Mouse (Mus musculus) intestine, embryonic 14.5 days (tissue): ENCODE measurements at regions not wholly inside any gene's neighbourhood (a gene's known extent, or its start where the extent isn't known, plus 50 kb on each side); places are given as distances from the start of the nearest gene placed in this dataset.

Experiments
- ATAC-seq: fragments of 200-750 bp; cut with Nextera tagmentation; replicated peaks from 2 replicates; pipeline ENCODE4 v1.8.0; 2017; ENCODE audit warnings: low read depth, moderate number of reproducible peaks, moderate TSS enrichment, moderate library complexity; ENCODE audit not compliant: low FRiP score, low TSS enrichment
- DNase-seq: peaks from one replicate; pipeline ENCODE4 v3.0.0-alpha.2; 2018; ENCODE audit warnings: low spot score
- H3K27ac ChIP-seq: fragments of 300-500 bp; sonication (generic); 2 replicates; pipeline ENCODE4 v1.5.1; 2014; ENCODE audit warnings: low read depth, mild to moderate bottlenecking, control low read depth
- H3K27me3 ChIP-seq: fragments of 300-500 bp; sonication (generic); replicated peaks from 2 replicates; pipeline ENCODE4 v1.6.1; 2014; ENCODE audit warnings: low read length, control low read depth; ENCODE audit not compliant: control insufficient read depth, insufficient read depth
- H3K36me3 ChIP-seq: fragments of 300-500 bp; sonication (generic); 2 replicates; pipeline ENCODE4 v1.6.1; 2014; ENCODE audit warnings: low read length, control low read depth; ENCODE audit not compliant: control insufficient read depth, insufficient read depth
- H3K4me1 ChIP-seq: fragments of 300-500 bp; sonication (generic); replicated peaks from 2 replicates; pipeline ENCODE4 v1.6.1; 2014; ENCODE audit warnings: low read length, control low read depth, mixed read lengths; ENCODE audit not compliant: control insufficient read depth, insufficient read depth
- H3K4me2 ChIP-seq: fragments of 300-500 bp; sonication (generic); 2 replicates; pipeline ENCODE4 v1.6.1; 2014; ENCODE audit warnings: low read length
- H3K4me3 ChIP-seq: fragments of 300-500 bp; sonication (generic); 2 replicates; pipeline ENCODE4 v1.5.1; 2014; ENCODE audit warnings: low read depth, low read length, control low read depth, mixed read lengths
- H3K9ac ChIP-seq: fragments of 300-500 bp; sonication (generic); 2 replicates; pipeline ENCODE4 v1.6.1; 2014; ENCODE audit warnings: mild to moderate bottlenecking, low read length
- H3K9me3 ChIP-seq: fragments of 300-500 bp; sonication (generic); 2 replicates; pipeline ENCODE4 v1.6.1; 2016; ENCODE audit warnings: low read length, control low read depth; ENCODE audit not compliant: control insufficient read depth
- WGBS: fragments of 180-500 bp; shearing (Covaris S2); extraction: QIAGEN DNeasy Blood & Tissue Kit; methylation state at CpG from one replicate; pipeline ENCODE4 v1.1.7; 2014; 5-methylcytosine and 5-hydroxymethylcytosine counted together

GRCm38 (mm10) chr7:130095141-130095540 lies 425.0 kb downstream of the Ate1 start:
- no peak overlapping the region for H3K27ac ChIP-seq
- ATAC-seq, result no peak
- no peaks in the 10 kb centered on the region; the same call in 1 of the 2 replicates for H3K4me1 ChIP-seq
- no peak overlapping the region for H3K9ac ChIP-seq
- H3K4me3 ChIP-seq, result no peak overlapping the region
- WGBS, result 83% methylated on average over 4 of the region's 4 CpGs
- H3K36me3 ChIP-seq, result no peaks in the 10 kb centered on the region
- no peak overlapping the region for H3K4me2 ChIP-seq
- no peak for DNase-seq
- no peaks in the 10 kb centered on the region for H3K9me3 ChIP-seq
- H3K27me3 ChIP-seq, result no peaks in the 10 kb centered on the region

DNA sequence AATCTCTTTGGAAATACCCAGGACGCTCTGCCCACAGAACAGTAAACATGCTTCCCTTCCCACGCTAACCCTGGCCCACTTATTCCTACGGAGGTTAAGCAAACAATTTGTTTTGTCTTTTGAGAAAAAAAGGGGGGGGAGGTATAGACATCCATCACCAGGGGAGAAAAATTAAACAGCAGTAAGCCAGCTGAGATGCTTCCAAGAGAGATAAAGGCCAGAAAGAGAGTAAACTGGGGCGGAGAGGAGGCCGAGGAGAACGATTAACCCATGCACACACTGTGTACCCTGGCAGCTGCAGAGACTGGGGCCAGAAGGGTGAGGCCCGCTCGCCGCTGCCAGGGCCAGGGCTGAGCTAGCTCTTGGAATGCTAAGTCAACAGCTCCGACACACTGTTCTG lies 421.6 kb downstream of the Ate1 start:
- Histone ChIP-seq H3K4me3 (no peak overlapping the region), H3K27ac (no peak overlapping the region), H3K9ac (no peak overlapping the region), H3K4me1 (no peaks in the 10 kb centered on the region; the same call in 1 of the 2 replicates), H3K27me3 (no peaks in the 10 kb centered on the region), H3K4me2 (no peak overlapping the region), H3K9me3 (no peaks in the 10 kb centered on the region), H3K36me3 (no peaks in the 10 kb centered on the region)
- DNase-seq (no peak), ATAC-seq (no peak)
- 47% methylated on average over 10 of the region's 10 CpGs for WGBS

GRCm38 (mm10) chr7:130102671-130103070 lies 417.5 kb downstream of the Ate1 start:
- Histone ChIP-seq H3K4me2 (no peak overlapping the region), H3K9me3 (no peaks in the 10 kb centered on the region), H3K27ac (no peak overlapping the region), H3K4me1 (no peaks in the 10 kb centered on the region; the same call in 1 of the 2 replicates), H3K4me3 (no peak overlapping the region), H3K27me3 (no peaks in the 10 kb centered on the region), H3K9ac (no peak overlapping the region), H3K36me3 (no peaks in the 10 kb centered on the region)
- ATAC-seq (no peak), DNase-seq (no peak)
- 68% methylated on average over 5 of the region's 5 CpGs for WGBS

GRCm38 (mm10) chr7:130106961-130107360 lies 413.2 kb downstream of the Ate1 start:
- Histone ChIP-seq H3K9me3 (no peaks in the 10 kb centered on the region), H3K36me3 (no peaks in the 10 kb centered on the region), H3K4me3 (no peak overlapping the region), H3K4me2 (no peak overlapping the region), H3K4me1 (peaks cover 7% of the 10 kb centered on the region), H3K9ac (no peak overlapping the region), H3K27ac (no peak overlapping the region), H3K27me3 (no peaks in the 10 kb centered on the region)
- DNase-seq (no peak), ATAC-seq (no peak)
- WGBS, result 71% methylated on average over 5 of the region's 5 CpGs

- Histone ChIP-seq H3K9ac (no peak overlapping the region), H3K9me3 (no peaks in the 10 kb centered on the region), H3K27ac (no peak overlapping the region), H3K4me1 (peaks cover 7% of the 10 kb centered on the region), H3K27me3 (no peaks in the 10 kb centered on the region), H3K4me2 (no peak overlapping the region), H3K36me3 (no peaks in the 10 kb centered on the region), H3K4me3 (no peak overlapping the region)
- 80% methylated on average over 17 of the region's 17 CpGs for WGBS
- DNase-seq (no peak), ATAC-seq (no peak)
Observed at GRCm38 (mm10) chr7:130108362-130108761, 411.8 kb downstream of the Ate1 start.
